Mouse (Mus musculus) E14TG2a.4 (cell line): ENCODE measurements around the gene Lef1.

Experiments
- H3K27me3 ChIP-seq: 2 replicates; pipeline ENCODE4 v1.6.1; 2014; ENCODE audit warnings: low read length, control low read depth; ENCODE audit not compliant: insufficient read depth
- H3K36me3 ChIP-seq: 2 replicates; pipeline ENCODE4 v1.6.1; 2014; ENCODE audit warnings: low read length, control low read depth; ENCODE audit not compliant: insufficient read depth
- H3K4me1 ChIP-seq: replicated peaks from 2 replicates; pipeline ENCODE4 v1.6.1; 2014; ENCODE audit warnings: low read depth, low read length, control low read depth
- H3K4me3 ChIP-seq: replicated peaks from 2 replicates; pipeline ENCODE4 v1.5.1; 2014; ENCODE audit warnings: mild to moderate bottlenecking, low read length
- H3K9me3 ChIP-seq: 2 replicates; pipeline ENCODE4 v1.6.1; 2014; ENCODE audit warnings: low read length, control low read depth
- CTCF ChIP-seq: conservative IDR thresholded peaks from 2 replicates; pipeline ENCODE4 v1.5.1; 2014; ENCODE audit warnings: low read length
- NANOG ChIP-seq: IDR thresholded peaks from 2 replicates; pipeline ENCODE4 v1.6.1; 2014; ENCODE audit warnings: borderline replicate concordance, low read length, mixed read lengths
- POU5F1 ChIP-seq: IDR thresholded peaks from 2 replicates; pipeline ENCODE4 v1.6.1; 2014; ENCODE audit warnings: low read length, borderline replicate concordance

Lef1 gene

DNA sequence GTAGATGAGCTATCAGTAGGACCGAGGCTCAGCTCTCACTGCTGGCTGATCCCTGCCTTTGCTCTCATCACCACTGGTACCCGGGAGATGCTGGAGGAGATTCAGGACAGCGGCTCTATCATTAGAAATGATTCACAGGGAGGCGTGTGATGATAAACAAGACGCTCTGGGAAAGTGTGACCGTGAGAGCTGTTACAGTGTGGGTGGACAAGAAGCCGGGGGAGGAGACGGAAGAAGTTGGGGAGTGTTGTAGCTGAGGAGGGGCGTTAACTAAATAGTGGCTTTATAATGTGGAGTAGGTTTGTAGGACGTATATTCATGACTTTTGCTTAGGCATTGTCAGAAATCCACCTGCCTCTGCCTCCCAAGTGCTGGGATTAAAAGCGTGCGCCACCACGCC, 15.6 kb downstream of the Lef1 start:
- TF ChIP-seq NANOG (no peak), CTCF (no peak), POU5F1 (no peak)

DNA sequence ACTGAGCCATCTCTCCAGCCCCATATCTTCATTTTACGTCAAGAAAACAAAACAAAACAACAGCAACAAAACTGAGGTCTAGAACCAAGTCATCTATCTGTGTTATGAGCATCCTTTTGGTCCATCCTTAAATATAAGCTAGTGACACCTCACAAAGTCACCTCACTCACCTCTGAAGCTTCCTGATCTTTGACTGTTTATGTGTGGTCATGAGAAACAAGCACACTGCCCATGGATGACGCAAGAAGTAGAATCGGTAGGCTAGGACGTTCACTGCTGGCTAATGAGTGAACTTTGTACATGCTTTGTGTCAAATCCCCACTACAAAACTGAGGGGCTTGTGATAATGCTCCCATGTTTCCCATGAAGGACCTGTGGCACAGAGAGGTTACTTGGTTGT, 16.2 kb downstream of the Lef1 start:
- Histone ChIP-seq H3K36me3 (peaks cover 59% of the 10 kb centered on the region), H3K27me3 (no peaks in the 10 kb centered on the region), H3K4me3 (no peak overlapping the region), H3K9me3 (no peaks in the 10 kb centered on the region), H3K4me1 (peaks cover 22% of the 10 kb centered on the region)
- no peak for TF ChIP-seq NANOG
- TF ChIP-seq POU5F1, result no peak
- TF ChIP-seq CTCF, result no peak

More for the DNA sequence above, 15.6 kb downstream of the Lef1 start:
- Histone ChIP-seq H3K4me1 (peaks cover 24% of the 10 kb centered on the region), H3K36me3 (peaks cover 65% of the 10 kb centered on the region), H3K27me3 (no peaks in the 10 kb centered on the region), H3K4me3 (no peak overlapping the region), H3K9me3 (no peaks in the 10 kb centered on the region)

- TF ChIP-seq CTCF (no peak), NANOG (no peak), POU5F1 (no peak)
- Histone ChIP-seq H3K9me3 (no peaks in the 10 kb centered on the region), H3K4me3 (no peak overlapping the region), H3K4me1 (peaks cover 61% of the 10 kb centered on the region), H3K36me3 (peaks cover 20% of the 10 kb centered on the region; the same call in 1 of the 2 replicates), H3K27me3 (0 out of 2 replicates have a peak, but pooled peaks cover 5% of the 10 kb centered on the region)
These were observed 23.7 kb downstream of the Lef1 start for GRCm38 (mm10) chr3:131134003-131134402.

DNA sequence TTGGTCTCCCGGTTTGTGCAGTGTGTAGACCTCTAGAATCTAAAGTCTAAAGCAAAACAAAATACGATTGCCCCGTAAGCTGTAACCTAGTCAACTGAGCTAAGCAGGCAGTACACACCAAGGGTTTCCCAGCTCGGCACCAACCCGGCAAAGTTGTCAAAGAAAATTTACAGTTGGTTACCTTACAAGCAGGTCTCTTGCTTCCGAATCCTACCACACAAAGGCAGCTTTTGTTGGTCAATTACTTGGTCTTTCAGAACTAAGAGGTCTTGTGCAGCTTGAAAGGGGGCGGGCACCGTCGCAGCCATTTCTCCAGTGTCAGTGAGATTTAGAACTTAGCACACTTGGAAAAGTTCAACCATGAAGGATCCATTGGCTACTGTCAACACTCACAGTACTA, 25.2 kb downstream of the Lef1 start:
- Histone ChIP-seq H3K36me3 (peaks cover 15% of the 10 kb centered on the region; the same call in 1 of the 2 replicates), H3K4me1 (peaks cover 69% of the 10 kb centered on the region), H3K27me3 (0 out of 2 replicates have a peak, but pooled peaks cover 5% of the 10 kb centered on the region), H3K9me3 (no peaks in the 10 kb centered on the region), H3K4me3 (no peak overlapping the region)
- TF ChIP-seq NANOG (no peak), CTCF (no peak), POU5F1 (no peak)

- H3K4me3 ChIP-seq, result no peak overlapping the region
- 0 out of 2 replicates have a peak, but pooled peaks cover 5% of the 10 kb centered on the region for H3K27me3 ChIP-seq
- H3K36me3 ChIP-seq, result peaks cover 15% of the 10 kb centered on the region; the same call in 1 of the 2 replicates
- TF ChIP-seq NANOG (no peak), POU5F1 (no peak), CTCF (no peak)
- H3K4me1 ChIP-seq, result peaks cover 76% of the 10 kb centered on the region
- H3K9me3 ChIP-seq, result no peaks in the 10 kb centered on the region
These were observed 26.2 kb downstream of the Lef1 start for GRCm38 (mm10) chr3:131136455-131136854.

- H3K27me3 ChIP-seq, result peaks cover 6% of the 10 kb centered on the region
- H3K36me3 ChIP-seq, result peaks cover 17% of the 10 kb centered on the region; the same call in 1 of the 2 replicates
- peak overlapping the region; percentile 48; the same call in 1 of the 2 replicates for H3K4me3 ChIP-seq
- H3K9me3 ChIP-seq, result no peaks in the 10 kb centered on the region
- no peak for TF ChIP-seq POU5F1
- TF ChIP-seq NANOG, result no peak
- TF ChIP-seq CTCF, result no peak
- H3K4me1 ChIP-seq, result peaks cover 79% of the 10 kb centered on the region
These were observed 27.0 kb downstream of the Lef1 start for GRCm38 (mm10) chr3:131137119-131137781.

- Histone ChIP-seq H3K4me3 (no peak overlapping the region), H3K9me3 (no peaks in the 10 kb centered on the region), H3K27me3 (peaks cover 14% of the 10 kb centered on the region), H3K4me1 (peaks cover 81% of the 10 kb centered on the region), H3K36me3 (peaks cover 12% of the 10 kb centered on the region; the same call in 1 of the 2 replicates)
- TF ChIP-seq CTCF (no peak), POU5F1 (no peak), NANOG (no peak)
These were observed 28.0 kb downstream of the Lef1 start for GRCm38 (mm10) chr3:131138224-131138623.

DNA sequence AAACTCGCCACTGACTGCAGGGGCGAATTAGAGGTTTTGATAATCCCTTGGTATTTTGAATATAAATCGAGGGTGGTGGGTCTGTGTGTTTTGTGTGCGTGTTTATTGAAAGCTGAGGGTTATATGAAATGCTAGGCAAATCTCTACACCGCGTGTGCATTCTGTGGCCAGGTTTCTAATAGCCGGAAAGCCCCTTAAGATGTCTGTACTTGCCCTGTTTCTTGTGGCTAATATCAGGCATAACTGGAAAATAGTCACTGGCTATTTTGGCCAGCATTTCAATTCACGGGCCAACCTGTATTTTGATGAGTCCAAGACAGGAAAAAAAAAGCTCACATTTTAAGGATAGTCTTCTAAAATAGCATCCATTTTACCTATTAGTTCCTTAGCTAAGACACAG, 28.5 kb downstream of the Lef1 start:
- H3K36me3 ChIP-seq, result peaks cover 16% of the 10 kb centered on the region; the same call in 1 of the 2 replicates
- no peaks in the 10 kb centered on the region for H3K9me3 ChIP-seq
- TF ChIP-seq NANOG, result no peak
- TF ChIP-seq POU5F1, result no peak
- TF ChIP-seq CTCF, result no peak
- H3K4me1 ChIP-seq, result peaks cover 84% of the 10 kb centered on the region
- H3K27me3 ChIP-seq, result peaks cover 19% of the 10 kb centered on the region
- H3K4me3 ChIP-seq, result no peak overlapping the region
